Mouse (Mus musculus): ENCODE measurements around the gene Tcf3. TPM values are rescaled to one million over a fixed set of nuclear protein-coding genes. Genes with fewer than 3 reads are reported as not detected.
A peak's percentile ranks its signal among the peaks of the same experiment; 100 is the strongest.

The Tcf3 gene
- total RNA-seq, 1 experiment from 2014 or later, result 86.5 TPM

DNA sequence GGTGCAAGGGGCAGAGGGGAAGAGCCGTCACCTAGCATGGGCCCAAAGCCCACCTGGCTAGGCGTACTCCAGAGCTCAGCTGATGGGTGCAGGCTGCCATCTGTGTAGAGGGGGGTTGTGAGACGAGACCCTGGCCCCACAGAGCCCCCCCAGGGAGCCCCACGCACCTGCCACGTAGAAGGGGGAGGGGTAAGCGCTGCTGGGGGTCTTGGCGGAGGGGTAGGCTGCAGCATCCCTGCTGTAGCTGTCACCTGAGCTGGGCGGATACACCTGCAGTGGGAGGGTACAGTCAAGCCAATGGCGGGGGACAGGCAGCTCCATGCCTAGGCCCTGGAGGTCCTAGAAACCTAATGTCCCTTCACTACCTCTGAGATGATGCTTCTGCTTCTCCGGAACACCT lies 16.1 kb downstream of the Tcf3 start:
- ATAC-seq (ENCODE audit: extremely low read depth, insufficient number of reproducible peaks, low FRiP score, poor library complexity, severe bottlenecking), result no peak

DNA sequence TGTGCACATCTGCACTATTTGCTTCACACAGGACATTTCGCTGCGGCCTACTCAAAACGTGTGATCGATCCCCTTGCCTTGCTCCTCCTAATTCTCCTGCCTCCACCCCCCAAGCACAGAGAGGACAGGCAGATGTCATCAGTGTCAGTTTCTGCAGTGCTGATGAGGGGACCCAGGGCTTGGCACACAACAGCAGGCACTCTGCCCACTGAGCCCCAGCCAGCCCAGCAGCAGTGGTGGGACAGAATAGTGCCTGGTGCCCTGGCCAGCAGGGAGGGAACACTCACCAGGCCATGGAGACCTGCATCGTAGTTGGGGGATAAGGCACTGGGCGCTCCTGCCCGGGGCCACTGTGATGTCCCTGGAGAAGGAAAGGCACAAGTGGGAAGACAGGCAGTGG lies 17.9 kb downstream of the Tcf3 start:
- ATAC-seq (ENCODE audit: extremely low read depth, insufficient number of reproducible peaks, low FRiP score, poor library complexity, severe bottlenecking), result no peak

DNA sequence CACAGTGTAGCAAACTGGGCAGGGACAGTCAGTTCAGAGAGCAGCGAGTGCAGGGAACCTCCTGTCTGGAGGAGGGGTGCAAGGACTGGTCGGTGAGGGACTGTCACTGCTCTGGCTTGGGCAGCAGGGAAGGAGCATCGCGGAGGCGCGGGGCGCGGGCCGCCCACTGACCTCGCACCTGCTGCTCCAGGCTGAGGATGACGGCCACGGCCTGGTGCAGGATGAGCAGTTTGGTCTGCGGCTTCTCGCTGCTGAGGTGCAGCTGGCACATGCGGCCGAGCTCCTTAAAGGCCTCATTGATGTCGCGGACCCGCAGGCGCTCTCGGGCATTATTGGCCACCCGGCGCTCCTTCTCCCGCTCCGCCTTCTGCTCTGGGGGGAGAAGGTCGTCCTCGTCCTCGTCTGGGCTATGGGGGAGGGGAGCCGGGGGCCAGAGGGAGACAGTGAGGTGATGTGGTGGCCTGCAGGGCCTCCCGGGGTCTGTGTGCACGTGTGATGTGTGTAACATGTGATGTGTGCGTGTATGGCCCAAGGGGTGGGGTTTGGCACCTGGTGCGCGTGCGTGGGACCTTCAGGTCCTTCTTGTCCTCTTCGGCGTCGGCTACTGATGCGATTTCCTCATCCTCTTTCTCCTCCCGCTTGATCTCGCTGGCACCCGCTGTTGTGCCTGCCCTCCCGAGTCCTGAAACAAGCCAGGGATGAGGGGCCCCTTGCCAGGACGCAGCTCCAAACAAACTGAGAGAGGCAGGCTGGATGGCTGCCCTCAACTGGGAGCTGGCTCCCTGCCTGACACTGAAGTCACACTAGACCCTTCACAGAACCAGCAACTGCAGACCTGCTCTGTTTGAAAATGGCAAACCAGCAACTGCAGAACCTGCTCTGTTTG lies 20.5 kb downstream of the Tcf3 start:
- ATAC-seq (ENCODE audit: extremely low read depth, insufficient number of reproducible peaks, low FRiP score, poor library complexity, severe bottlenecking), result no peak

DNA sequence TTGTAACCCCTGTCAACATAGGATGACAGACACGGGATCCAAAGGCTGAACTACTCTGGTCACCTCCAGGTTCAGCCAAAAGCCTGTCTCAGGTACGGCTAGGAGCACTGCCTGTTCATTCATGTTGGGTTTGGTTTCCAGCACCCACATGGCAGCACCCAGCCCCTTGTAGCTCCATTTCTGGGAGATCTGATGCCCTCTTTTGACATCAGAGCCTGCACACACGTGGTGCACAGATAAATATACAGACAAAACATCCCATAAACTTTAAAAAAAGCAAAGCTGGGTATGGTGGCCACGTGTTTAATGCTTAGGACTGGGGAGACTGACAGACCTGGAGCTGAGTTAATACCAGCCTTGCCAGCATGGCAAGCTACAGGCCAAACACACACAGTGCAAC lies 25.5 kb downstream of the Tcf3 start:
- ATAC-seq (ENCODE audit: extremely low read depth, insufficient number of reproducible peaks, low FRiP score, poor library complexity, severe bottlenecking), result no peak

DNA sequence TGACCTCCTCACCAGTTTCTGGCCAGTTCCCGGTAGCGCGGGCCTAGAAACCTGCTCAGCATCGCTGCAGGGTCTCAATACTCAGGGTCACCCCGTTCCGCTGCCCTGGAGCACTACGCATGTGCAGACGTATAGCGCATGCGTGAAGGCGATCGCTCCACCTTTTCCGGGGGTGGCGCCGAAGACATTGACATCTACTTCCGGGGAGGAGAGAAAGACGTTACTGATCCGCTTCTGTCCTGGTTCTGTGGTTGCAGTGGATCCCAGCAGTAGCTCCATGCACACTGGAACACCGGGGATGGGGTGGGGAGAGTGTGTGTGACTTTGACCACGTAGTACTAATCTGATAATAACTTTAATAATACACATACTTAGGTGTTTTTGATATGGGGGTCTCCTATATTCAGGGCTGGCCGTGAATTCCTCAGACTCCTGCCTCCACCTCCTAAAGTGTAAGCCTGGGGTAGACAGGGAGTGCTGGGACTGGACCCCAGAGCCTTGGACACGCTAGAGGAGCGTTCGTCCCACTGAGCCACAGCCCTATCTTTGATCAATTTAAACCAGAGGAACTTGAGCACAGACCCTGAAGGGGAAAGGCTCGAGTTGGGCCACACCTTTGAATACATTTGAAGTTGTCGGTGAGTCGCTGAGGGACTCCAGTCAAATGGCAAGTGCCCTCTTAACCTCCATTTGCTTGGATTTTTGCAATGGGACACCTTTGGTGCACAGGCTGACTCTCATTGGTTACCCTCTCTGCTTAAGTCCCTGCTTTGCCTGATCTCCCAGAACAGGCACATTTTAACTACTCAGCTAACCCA lies 26.6 kb downstream of the Tcf3 start, which contains the start of gene Uqcr11:
Gene Uqcr11, minus strand, starts transcription at position 147 of the 818 bp plus-strand sequence.
- peak; percentile 86 for ATAC-seq (ENCODE audit: extremely low read depth, insufficient number of reproducible peaks, low FRiP score, poor library complexity, severe bottlenecking)

DNA sequence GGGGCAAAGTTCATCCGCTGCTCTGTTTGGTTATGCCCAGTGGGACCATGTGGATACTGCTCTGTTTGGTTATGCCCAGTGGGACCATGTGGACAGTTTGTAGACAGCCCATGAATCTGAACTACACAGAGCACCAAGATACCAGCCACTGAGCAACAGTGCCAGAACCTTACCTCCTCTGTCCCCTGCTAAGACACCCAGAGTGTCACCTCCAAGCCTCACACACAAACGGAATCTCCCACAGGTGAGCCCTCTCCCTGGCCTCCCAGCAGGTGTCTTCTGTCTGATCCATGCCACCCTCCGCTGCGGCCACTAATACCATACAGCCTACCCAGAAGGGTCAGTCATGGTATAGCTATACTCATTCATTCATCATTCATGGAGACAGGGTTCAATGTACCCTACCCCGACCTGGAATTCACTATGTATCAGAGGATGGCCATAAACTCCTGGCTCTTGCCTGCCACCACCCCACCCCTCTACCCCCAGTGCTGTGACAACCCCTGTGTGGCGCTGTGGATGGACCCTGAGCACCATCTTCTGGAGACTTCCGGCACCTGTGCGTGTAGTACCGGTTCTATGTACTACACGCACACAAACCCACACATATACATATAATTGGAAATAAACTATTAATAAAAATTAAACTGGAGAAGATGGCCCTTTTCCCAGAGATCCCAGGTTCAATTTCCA lies 27.8 kb downstream of the Tcf3 start:
- ATAC-seq (ENCODE audit: extremely low read depth, insufficient number of reproducible peaks, low FRiP score, poor library complexity, severe bottlenecking), result no peak

DNA sequence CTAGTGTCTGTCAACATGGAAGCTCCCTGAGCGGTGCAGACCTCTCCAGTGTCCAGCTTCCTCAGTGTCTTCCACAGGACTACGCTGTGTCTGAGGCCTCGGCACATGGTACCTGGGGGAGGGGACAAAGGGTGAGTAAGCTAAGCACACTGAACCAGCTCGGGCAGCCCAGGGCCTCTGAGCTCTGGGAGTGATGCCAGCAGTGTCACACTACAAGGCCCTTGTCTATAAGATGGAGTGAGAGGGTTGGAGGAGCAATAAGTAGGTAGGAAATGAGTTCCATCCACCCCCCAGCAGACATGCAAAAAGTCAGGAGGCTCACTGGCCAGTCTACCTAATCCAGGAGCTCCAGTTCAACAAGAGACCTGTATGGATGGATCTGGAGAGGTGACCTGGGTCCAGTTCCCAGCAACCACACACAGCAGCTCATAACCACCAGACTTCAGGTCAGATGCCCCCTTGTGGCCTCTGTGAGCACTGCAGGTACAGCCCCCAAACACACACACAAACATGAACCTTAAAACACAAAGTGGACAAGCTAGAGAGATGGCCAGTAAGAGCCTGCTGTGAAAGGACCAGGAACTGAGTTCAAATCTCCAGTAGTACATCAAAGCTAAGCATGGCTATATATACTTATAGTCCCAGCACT lies 30.3 kb downstream of the Tcf3 start:
- no peak for ATAC-seq (ENCODE audit: extremely low read depth, insufficient number of reproducible peaks, low FRiP score, poor library complexity, severe bottlenecking)

DNA sequence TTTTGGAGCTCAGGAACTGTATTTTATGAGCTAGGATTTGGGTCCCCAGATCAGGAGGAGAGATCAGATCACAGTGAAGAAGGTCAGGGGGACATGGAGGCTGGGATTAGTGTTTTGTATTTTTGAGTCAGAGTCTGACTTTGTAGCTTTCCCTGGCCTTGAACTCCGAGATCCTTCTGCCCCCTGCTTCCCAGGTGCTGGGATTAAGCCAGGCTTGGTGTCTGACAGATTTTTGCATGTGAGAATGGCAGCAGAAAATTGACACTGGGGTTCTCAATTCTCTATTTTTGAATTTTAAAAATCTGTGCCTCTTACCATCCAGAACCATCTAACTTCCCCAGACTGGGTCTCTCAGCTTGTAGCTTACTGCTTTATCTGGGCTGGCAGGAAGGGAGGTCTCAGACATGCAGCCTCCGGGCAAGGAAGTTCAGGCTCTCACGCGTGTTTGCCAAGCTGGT lies 32.7 kb downstream of the Tcf3 start:
- ATAC-seq (ENCODE audit: extremely low read depth, insufficient number of reproducible peaks, low FRiP score, poor library complexity, severe bottlenecking), result no peak

DNA sequence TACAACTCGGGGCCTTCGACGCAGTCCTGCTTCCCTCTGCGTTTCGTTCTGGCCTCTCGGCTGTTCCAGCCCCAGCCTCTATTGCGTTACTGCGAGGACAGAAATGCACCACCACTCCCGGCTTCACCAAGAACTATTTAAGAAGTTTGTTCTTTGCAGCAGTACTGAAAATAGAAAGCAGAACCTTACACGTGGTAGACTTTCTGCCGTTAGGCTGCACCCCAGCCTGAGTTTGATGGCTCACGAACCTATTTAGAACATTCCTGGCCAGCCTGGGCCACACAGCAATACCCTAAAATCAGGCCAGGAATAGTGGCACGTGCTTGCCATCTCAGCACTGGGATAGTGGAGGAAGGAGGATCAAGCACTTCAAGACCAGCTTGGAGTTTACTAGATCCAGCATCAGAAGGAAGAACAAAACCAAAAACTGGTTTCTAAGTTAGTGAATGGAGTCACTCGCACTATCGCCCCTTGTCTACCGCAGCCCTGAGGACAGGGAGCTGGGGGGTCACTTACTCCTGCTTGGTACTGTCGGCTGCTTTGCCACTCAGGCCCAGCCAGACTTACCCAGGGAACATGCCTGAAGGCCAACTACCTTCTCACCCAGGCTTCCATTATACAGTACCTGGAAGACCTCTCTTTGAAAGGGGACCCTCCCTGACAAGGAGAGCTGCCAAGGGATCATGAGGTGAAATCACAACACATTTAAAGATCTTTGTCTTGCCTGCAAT lies 33.3 kb downstream of the Tcf3 start:
- ATAC-seq (ENCODE audit: extremely low read depth, insufficient number of reproducible peaks, low FRiP score, poor library complexity, severe bottlenecking), result no peak

DNA sequence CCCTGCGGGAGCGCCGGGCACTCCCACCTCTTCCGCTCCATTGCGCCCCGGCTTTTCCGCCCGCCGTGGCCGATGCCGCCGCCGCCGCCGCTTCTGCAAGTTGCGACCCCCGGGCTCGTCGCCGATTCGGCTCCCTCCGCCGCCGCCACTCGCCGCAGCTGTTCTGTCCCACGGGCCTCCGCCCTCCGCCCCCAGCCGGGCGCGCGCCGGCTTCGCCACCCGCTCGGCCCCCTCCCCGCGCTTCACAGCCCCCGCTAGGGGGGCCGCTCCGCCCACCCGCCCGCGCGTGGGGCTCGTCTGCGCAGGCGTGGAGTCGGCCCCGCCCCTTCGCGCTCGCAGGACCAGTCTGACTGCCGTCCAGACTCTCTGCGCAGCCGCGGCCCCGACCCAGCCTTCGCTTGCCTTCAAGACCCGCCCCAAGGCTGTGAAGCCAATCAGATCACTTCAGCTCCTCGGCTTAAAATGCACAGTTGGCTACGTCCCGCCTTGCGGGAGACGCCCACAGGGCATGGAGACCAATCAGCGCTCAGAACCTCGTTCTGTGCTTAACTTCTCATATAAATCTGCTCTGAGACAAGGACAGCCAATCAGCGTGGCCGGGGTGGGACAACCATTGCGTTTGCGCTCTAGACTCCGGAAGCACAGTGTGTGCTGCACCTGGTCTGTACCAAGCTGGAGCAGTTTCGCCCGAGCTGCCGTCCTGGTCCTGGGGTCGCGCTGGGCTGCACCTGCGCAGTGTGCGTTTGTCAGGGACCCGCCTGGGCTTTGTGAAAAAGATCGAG lies 34.1 kb downstream of the Tcf3 start, which contains the start of gene Mbd3:
Gene Mbd3, minus strand, starts transcription at position 360 of the 782 bp plus-strand sequence.
- ATAC-seq (ENCODE audit: extremely low read depth, insufficient number of reproducible peaks, low FRiP score, poor library complexity, severe bottlenecking), result peak; percentile 92

DNA sequence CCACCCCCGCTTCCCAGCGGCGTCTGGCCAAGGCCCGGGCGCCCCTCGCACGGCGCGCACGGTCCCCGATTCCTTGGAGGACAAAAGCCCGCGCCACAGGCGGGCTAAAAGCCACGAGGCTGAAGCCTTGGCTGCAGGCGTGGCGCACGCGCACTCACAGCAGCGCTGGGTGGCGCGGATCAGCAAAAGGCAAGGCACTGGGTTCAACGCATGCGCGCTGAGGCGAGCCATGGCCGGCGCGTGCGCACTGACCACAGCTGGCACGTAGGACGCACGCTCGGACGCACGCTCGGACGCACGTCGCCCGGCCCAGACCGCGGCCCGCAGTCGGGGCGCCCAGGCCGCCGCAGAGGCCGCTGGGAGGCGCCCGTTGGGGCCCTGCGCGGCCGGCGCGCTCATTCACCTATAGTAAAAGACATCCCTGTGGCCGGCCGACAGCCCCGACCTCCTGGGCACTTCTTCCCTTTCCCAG lies 34.7 kb downstream of the Tcf3 start:
- ATAC-seq (ENCODE audit: extremely low read depth, insufficient number of reproducible peaks, low FRiP score, poor library complexity, severe bottlenecking), result peak; percentile 40

DNA sequence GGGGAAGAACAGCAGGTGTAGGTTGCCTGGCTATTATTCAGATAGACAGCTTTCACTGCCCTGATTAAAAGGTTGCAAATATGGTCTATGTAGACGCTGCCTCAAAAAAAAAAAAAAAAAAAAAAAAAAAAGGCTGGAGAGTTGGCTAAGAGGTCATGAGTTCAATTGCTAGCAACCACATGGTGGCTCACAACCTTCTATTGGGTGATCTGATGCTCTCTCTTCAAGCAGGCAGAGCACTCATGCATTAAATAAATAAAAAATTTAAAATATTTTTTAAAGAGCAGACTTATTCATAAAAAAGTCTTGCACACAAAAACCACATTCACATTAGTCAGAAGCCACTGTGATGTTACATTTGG lies 35.3 kb downstream of the Tcf3 start:
- no peak for ATAC-seq (ENCODE audit: extremely low read depth, insufficient number of reproducible peaks, low FRiP score, poor library complexity, severe bottlenecking)

DNA sequence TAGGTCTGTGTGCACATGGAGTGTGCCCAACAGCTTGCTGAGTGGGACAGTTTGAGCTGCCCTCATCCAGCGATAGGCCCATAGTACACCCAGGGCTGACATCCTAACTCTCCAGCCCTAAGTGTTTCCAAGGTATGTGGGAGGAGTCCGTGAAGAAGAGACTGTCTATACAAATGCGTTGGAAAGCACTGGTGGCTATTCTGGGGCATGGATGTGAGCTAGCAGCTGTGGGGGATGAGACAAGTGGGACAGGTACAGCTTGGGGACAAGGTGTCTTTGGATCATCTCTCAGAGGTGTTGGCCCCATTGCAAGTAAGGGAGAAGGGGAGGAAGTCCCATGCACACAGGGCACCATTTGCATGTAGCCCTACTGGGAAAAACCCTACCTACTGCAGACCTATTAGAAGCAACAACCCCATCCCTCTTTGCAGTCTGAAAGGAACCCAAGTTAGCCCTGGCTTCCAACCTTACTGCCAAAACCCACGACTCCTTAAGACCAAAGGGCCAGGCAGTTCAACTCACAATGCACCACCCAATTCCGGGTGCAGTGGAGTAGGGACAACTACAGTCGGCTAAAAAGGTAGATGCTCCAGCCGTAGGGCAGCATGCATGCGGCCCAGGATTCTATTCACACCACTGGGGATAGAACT lies 35.8 kb downstream of the Tcf3 start:
- no peak for ATAC-seq (ENCODE audit: extremely low read depth, insufficient number of reproducible peaks, low FRiP score, poor library complexity, severe bottlenecking)

DNA sequence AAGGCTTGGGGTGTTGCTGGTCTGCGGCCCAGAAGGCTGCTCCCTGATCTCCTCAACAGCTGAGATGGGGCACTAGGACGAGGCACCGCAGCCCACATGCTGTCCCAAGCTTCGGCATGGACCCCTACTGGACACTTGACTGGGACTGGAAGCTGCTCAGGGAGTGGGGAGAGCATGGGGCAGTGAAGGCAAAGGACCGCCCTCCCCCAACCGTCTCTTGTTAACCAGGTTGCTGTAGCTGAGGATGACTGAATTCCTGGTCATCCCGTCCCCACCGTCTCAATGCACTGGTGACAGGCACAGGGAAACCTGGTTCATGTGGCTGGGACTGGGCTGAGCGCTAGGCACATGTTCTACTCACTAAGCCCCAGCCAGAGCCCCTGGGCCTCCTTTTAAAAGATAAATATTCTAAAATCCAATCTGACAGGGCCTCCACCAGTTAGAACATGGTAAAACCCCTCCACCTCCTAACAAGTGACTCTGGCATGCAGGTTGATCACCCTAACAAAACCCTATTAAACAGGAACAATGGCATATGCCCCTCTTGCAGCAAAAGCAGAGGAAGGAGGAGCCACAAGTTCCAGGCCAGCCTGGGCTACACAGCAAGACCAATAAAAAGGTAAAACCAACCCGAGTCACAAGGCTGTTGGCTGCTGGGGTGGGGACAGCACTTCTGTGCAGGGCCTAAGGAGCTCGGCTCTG lies 36.5 kb downstream of the Tcf3 start:
- no peak for ATAC-seq (ENCODE audit: extremely low read depth, insufficient number of reproducible peaks, low FRiP score, poor library complexity, severe bottlenecking)

DNA sequence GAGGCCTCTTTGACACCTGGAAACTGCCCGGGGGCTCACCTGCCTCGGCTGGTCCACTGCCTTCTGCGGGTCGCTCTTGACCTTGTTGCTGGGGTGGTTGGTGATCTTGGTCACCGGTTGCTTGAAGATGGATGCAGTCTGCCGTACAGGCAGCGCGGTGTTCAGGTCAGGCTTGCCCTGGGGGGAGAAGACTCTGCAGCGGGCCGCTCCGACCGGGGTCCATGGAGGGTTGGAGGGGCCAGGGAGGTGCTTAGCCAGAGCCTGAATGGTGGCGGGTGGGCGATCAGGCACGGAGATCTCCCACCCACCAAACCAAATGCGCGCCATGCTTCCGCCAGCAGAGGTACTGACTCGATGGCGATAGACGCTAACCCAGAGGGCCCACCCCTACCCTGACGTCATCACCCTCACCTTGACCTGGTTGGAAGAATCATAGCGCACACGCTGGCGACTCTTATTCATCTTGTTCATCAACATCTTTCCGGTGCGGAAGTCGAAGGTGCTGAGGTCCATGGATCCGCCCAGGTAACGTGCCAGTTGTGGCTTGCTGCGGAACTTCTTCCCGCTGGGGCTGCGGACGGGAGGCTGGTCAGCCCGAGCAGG lies 38.3 kb downstream of the Tcf3 start:
- no peak for ATAC-seq (ENCODE audit: extremely low read depth, insufficient number of reproducible peaks, low FRiP score, poor library complexity, severe bottlenecking)

DNA sequence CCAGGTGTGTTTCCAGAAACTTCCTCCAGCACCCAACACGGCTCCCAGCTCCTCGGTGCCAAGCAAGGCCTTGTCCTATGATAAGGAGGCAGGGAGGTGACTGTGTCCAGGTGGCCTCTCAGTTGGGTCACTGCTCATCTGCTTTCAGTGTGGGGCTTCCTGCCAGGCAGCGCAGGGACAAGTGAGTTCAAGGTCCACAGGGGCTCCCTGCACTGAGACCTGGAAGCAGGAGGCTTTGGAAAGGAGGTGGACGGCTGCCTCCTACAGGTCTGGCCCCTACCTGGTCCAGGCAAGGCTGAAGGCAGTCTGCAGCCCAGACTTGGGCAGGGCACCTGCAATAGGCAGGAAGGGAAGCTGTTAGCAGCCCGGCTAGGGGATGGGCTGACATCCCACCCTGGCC lies 40.8 kb downstream of the Tcf3 start:
- ATAC-seq (ENCODE audit: extremely low read depth, insufficient number of reproducible peaks, low FRiP score, poor library complexity, severe bottlenecking), result no peak
